Mouse (Mus musculus): Measurements from ENCODE around the gene Gm26602. TPM values are rescaled to one million over a fixed set of nuclear protein-coding genes. Genes with fewer than 3 reads are reported as not detected.

Gm26602 gene
- polyA plus RNA-seq, 1 experiment: not detected

GRCm38 (mm10) chr10:79945507-79946234 lies 35.0 kb downstream of the Gm26602 start:
- H3K27me3 ChIP-seq (ENCODE audit: control insufficient read depth, insufficient read depth, insufficient read length): no peaks in the 10 kb centered on the region
- no peaks in the 10 kb centered on the region for H3K79me2 ChIP-seq (ENCODE audit: control insufficient read depth, insufficient read depth)
- no peak overlapping the region for H3K4me3 ChIP-seq
- peaks cover 4% of the 10 kb centered on the region for H3K36me3 ChIP-seq (ENCODE audit: control insufficient read depth, insufficient read depth)
- H3ac ChIP-seq (ENCODE audit: control insufficient read depth, insufficient read length): no peak overlapping the region
- TF ChIP-seq SRF (IDR thresholded peaks at IDR 0.05; ENCODE audit: control insufficient read depth, insufficient read length, low read depth) (no peak), MAX (IDR thresholded peaks at IDR 0.05; ENCODE audit: low read depth) (no peak), POLR2AphosphoS2 (IDR thresholded peaks at IDR 0.05; ENCODE audit: insufficient read length, low read depth) (no peak), POLR2A (IDR thresholded peaks at IDR 0.05; ENCODE audit: insufficient read length, low read depth) (no peak), MYOG (IDR thresholded peaks at IDR 0.05; ENCODE audit: control insufficient read depth in 1 of 3, insufficient read depth in 1 of 3, insufficient read length in 2 of 3, low read depth in 2 of 3) (peak; percentile 79 to 98 (median 97)), E2F4 (IDR thresholded peaks at IDR 0.05; ENCODE audit: insufficient read depth) (no peak), REST (IDR thresholded peaks at IDR 0.05; ENCODE audit: insufficient read depth, insufficient read length) (no peak), TCF3 (IDR thresholded peaks at IDR 0.05; ENCODE audit: insufficient read length, low read depth) (peak; percentile 95), MYOD1 (IDR thresholded peaks at IDR 0.05; ENCODE audit: control insufficient read depth in 1 of 3, insufficient read length in 2 of 3, low read depth in 2 of 3) (peak in 2 of 3 experiments; percentile 94 to 97), USF1 (IDR thresholded peaks at IDR 0.05; ENCODE audit: low read depth) (no peak), CEBPB (IDR thresholded peaks at IDR 0.05; ENCODE audit: insufficient read depth, poor library complexity, severe bottlenecking) (no peak), TCF12 (IDR thresholded peaks at IDR 0.05; ENCODE audit: insufficient read depth, poor library complexity, severe bottlenecking) (peak; percentile 63)
- H3K4me2 ChIP-seq (ENCODE audit: low read depth): no peak overlapping the region

GRCm38 (mm10) chr10:79946752-79947322 lies 36.2 kb downstream of the Gm26602 start:
- Histone ChIP-seq H3K27me3 (ENCODE audit: control insufficient read depth, insufficient read depth, insufficient read length) (no peaks in the 10 kb centered on the region), H3ac (ENCODE audit: control insufficient read depth, insufficient read length) (no peak overlapping the region), H3K36me3 (ENCODE audit: control insufficient read depth, insufficient read depth) (peaks cover 4% of the 10 kb centered on the region), H3K79me2 (ENCODE audit: control insufficient read depth, insufficient read depth) (no peaks in the 10 kb centered on the region), H3K4me3 (no peak overlapping the region), H3K4me2 (ENCODE audit: low read depth) (no peak overlapping the region)
- TF ChIP-seq MYOD1 (IDR thresholded peaks at IDR 0.05; ENCODE audit: control insufficient read depth in 1 of 3, insufficient read length in 2 of 3, low read depth in 2 of 3): peak in 2 of 3 experiments; percentile 87 to 94
- no peak for TF ChIP-seq CEBPB (IDR thresholded peaks at IDR 0.05; ENCODE audit: insufficient read depth, poor library complexity, severe bottlenecking)
- TF ChIP-seq REST (IDR thresholded peaks at IDR 0.05; ENCODE audit: insufficient read depth, insufficient read length): no peak
- TF ChIP-seq SRF (IDR thresholded peaks at IDR 0.05; ENCODE audit: control insufficient read depth, insufficient read length, low read depth): no peak
- no peak for TF ChIP-seq POLR2AphosphoS2 (IDR thresholded peaks at IDR 0.05; ENCODE audit: insufficient read length, low read depth)
- peak; percentile 47 for TF ChIP-seq TCF12 (IDR thresholded peaks at IDR 0.05; ENCODE audit: insufficient read depth, poor library complexity, severe bottlenecking)
- TF ChIP-seq MYOG (IDR thresholded peaks at IDR 0.05; ENCODE audit: control insufficient read depth in 1 of 3, insufficient read depth in 1 of 3, insufficient read length in 2 of 3, low read depth in 2 of 3): peak; percentile 19 to 98 (median 97)
- peak; percentile 89 for TF ChIP-seq TCF3 (IDR thresholded peaks at IDR 0.05; ENCODE audit: insufficient read length, low read depth)
- no peak for TF ChIP-seq USF1 (IDR thresholded peaks at IDR 0.05; ENCODE audit: low read depth)
- TF ChIP-seq MAX (IDR thresholded peaks at IDR 0.05; ENCODE audit: low read depth): no peak
- TF ChIP-seq E2F4 (IDR thresholded peaks at IDR 0.05; ENCODE audit: insufficient read depth): no peak
- TF ChIP-seq POLR2A (IDR thresholded peaks at IDR 0.05; ENCODE audit: insufficient read length, low read depth): no peak

- H3K36me3 ChIP-seq (ENCODE audit: control insufficient read depth, insufficient read depth): peaks cover 4% of the 10 kb centered on the region
- no peak overlapping the region for H3ac ChIP-seq (ENCODE audit: control insufficient read depth, insufficient read length)
- no peaks in the 10 kb centered on the region for H3K79me2 ChIP-seq (ENCODE audit: control insufficient read depth, insufficient read depth)
- H3K4me3 ChIP-seq: no peak overlapping the region
- H3K4me2 ChIP-seq (ENCODE audit: low read depth): no peak overlapping the region
- H3K27me3 ChIP-seq (ENCODE audit: control insufficient read depth, insufficient read depth, insufficient read length): no peaks in the 10 kb centered on the region
- TF ChIP-seq TCF12 (IDR thresholded peaks at IDR 0.05; ENCODE audit: insufficient read depth, poor library complexity, severe bottlenecking) (no peak), MYOG (IDR thresholded peaks at IDR 0.05; ENCODE audit: control insufficient read depth in 1 of 3, insufficient read depth in 1 of 3, insufficient read length in 2 of 3, low read depth in 2 of 3) (no peak), MYOD1 (IDR thresholded peaks at IDR 0.05; ENCODE audit: control insufficient read depth in 1 of 3, insufficient read length in 2 of 3, low read depth in 2 of 3) (no peak), REST (IDR thresholded peaks at IDR 0.05; ENCODE audit: insufficient read depth, insufficient read length) (no peak)
Observed at GRCm38 (mm10) chr10:79947502-79947901, 36.8 kb downstream of the Gm26602 start.

- no peak overlapping the region for H3ac ChIP-seq (ENCODE audit: control insufficient read depth, insufficient read length)
- H3K36me3 ChIP-seq (ENCODE audit: control insufficient read depth, insufficient read depth): peaks cover 10% of the 10 kb centered on the region
- no peaks in the 10 kb centered on the region for H3K79me2 ChIP-seq (ENCODE audit: control insufficient read depth, insufficient read depth)
- H3K4me2 ChIP-seq (ENCODE audit: low read depth): no peak overlapping the region
- H3K4me3 ChIP-seq: no peak overlapping the region
- no peaks in the 10 kb centered on the region for H3K27me3 ChIP-seq (ENCODE audit: control insufficient read depth, insufficient read depth, insufficient read length)
- TF ChIP-seq MYOD1 (IDR thresholded peaks at IDR 0.05; ENCODE audit: control insufficient read depth in 1 of 3, insufficient read length in 2 of 3, low read depth in 2 of 3) (no peak), TCF3 (IDR thresholded peaks at IDR 0.05; ENCODE audit: insufficient read length, low read depth) (no peak), CEBPB (IDR thresholded peaks at IDR 0.05; ENCODE audit: insufficient read depth, poor library complexity, severe bottlenecking) (no peak), USF1 (IDR thresholded peaks at IDR 0.05; ENCODE audit: low read depth) (no peak)
Observed at GRCm38 (mm10) chr10:79949873-79950272, 39.2 kb downstream of the Gm26602 start.

GRCm38 (mm10) chr10:79950661-79951060 lies 40.0 kb downstream of the Gm26602 start:
- Histone ChIP-seq H3ac (ENCODE audit: control insufficient read depth, insufficient read length) (no peak overlapping the region), H3K36me3 (ENCODE audit: control insufficient read depth, insufficient read depth) (peaks cover 10% of the 10 kb centered on the region), H3K27me3 (ENCODE audit: control insufficient read depth, insufficient read depth, insufficient read length) (no peaks in the 10 kb centered on the region), H3K4me3 (no peak overlapping the region), H3K79me2 (ENCODE audit: control insufficient read depth, insufficient read depth) (no peaks in the 10 kb centered on the region), H3K4me2 (ENCODE audit: low read depth) (peak overlapping the region; percentile 13)
- TF ChIP-seq E2F4 (IDR thresholded peaks at IDR 0.05; ENCODE audit: insufficient read depth): no peak
- TF ChIP-seq MYOD1 (IDR thresholded peaks at IDR 0.05; ENCODE audit: control insufficient read depth in 1 of 3, insufficient read length in 2 of 3, low read depth in 2 of 3): peak in 1 of 3 experiments; percentile 51

All from myocyte (in vitro differentiated cells).